Mouse (Mus musculus) 3T3-L1 (cell line): ENCODE measurements around the gene Ubxn7.
A peak's percentile ranks its signal among the peaks of the same experiment; 100 is the strongest.
"Not testable (repeated sequence)": the region's sequence is repeated elsewhere in the genome, so short reads cannot be mapped to it uniquely, and the experiment has no call there.

Source experiments
- DNase-seq: peaks from one replicate; pipeline ENCODE4 v3.0.0-alpha.2; 2015; ENCODE audit warnings: low read depth, low spot score

Gene Ubxn7

GRCm38 (mm10) chr16:32332040-32332555 lies at the start of gene Ubxn7:
TSS of gene Ubxn7 (plus strand) at chr16:32332257.
- DNase-seq, result peak; percentile 96

- DNase-seq, result peak; percentile 25
Measured at GRCm38 (mm10) chr16:32282608-32283007, 49.4 kb upstream of the Ubxn7 start.

GRCm38 (mm10) chr16:32291821-32292220 lies 40.2 kb upstream of the Ubxn7 start:
- DNase-seq, result no peak

- not testable (repeated sequence) for DNase-seq
Measured at GRCm38 (mm10) chr16:32299617-32300016, 32.4 kb upstream of the Ubxn7 start.

- no peak for DNase-seq
Measured at GRCm38 (mm10) chr16:32303046-32303445, 29.0 kb upstream of the Ubxn7 start.

- DNase-seq, result no peak
Measured at GRCm38 (mm10) chr16:32303886-32304285, 28.2 kb upstream of the Ubxn7 start.

- no peak for DNase-seq
Measured at GRCm38 (mm10) chr16:32311970-32312369, 20.1 kb upstream of the Ubxn7 start.

- DNase-seq, result peak; percentile 26
Measured at GRCm38 (mm10) chr16:32312386-32312785, 19.7 kb upstream of the Ubxn7 start.

- DNase-seq, result peak; percentile 41
Measured at GRCm38 (mm10) chr16:32312859-32313258, 19.2 kb upstream of the Ubxn7 start.

- no peak for DNase-seq
Measured at GRCm38 (mm10) chr16:32316601-32317000, 15.5 kb upstream of the Ubxn7 start.

- DNase-seq, result no peak
Measured at GRCm38 (mm10) chr16:32323953-32324352, 8.1 kb upstream of the Ubxn7 start.

GRCm38 (mm10) chr16:32330876-32331670 lies 984 bp upstream of the Ubxn7 start:
- no peak for DNase-seq

- peak; percentile 87 for DNase-seq
Measured at GRCm38 (mm10) chr16:32332556-32333511, 777 bp downstream of the Ubxn7 start.

GRCm38 (mm10) chr16:32335146-32335545 lies 3.1 kb downstream of the Ubxn7 start:
- no peak for DNase-seq

- DNase-seq, result no peak
Measured at GRCm38 (mm10) chr16:32336026-32336780, 4.1 kb downstream of the Ubxn7 start.

- DNase-seq, result peak; percentile 39
Measured at GRCm38 (mm10) chr16:32337001-32337400, 4.9 kb downstream of the Ubxn7 start.

- no peak for DNase-seq
Measured at GRCm38 (mm10) chr16:32340451-32340850, 8.4 kb downstream of the Ubxn7 start.

GRCm38 (mm10) chr16:32345521-32345920 lies 13.5 kb downstream of the Ubxn7 start:
- peak; percentile 59 for DNase-seq

GRCm38 (mm10) chr16:32350776-32351175 lies 18.7 kb downstream of the Ubxn7 start:
- DNase-seq, result no peak

GRCm38 (mm10) chr16:32363530-32363929 lies 31.5 kb downstream of the Ubxn7 start:
- peak; percentile 27 for DNase-seq

GRCm38 (mm10) chr16:32371351-32371750 lies 39.3 kb downstream of the Ubxn7 start:
- peak; percentile 74 for DNase-seq
